Mouse (Mus musculus): ENCODE results near the gene Syce1l.

Gene Syce1l

DNA sequence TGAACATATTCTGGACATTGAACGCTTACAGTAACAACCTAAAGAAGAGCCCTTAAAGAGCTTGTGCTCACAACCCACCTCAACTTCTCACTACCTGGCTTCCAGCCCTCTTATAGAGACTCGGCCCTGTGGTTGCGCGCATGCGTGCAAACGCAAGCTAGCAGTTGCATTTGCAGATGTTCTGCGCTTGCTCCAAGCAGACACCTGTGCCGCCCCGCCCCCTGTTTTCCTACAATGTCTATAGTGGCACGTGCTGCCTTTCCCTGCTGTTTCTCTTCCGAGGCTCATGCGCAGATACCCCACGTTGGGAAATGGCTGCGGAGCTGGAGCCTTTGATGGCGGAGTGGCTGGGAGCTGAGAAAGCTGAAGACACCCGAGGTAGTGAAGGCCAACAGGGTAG is at the start of gene Syce1l:
Syce1l (plus strand) TSS at position 288 of the 400 bp plus-strand sequence.
- no peak for DNase-seq (ENCODE audit: low spot score in 2 of 2)

- no peak for DNase-seq (ENCODE audit: low spot score in 2 of 2)
Observed at GRCm38 (mm10) chr8:113598401-113598800, 44.6 kb upstream of the Syce1l start.

DNA sequence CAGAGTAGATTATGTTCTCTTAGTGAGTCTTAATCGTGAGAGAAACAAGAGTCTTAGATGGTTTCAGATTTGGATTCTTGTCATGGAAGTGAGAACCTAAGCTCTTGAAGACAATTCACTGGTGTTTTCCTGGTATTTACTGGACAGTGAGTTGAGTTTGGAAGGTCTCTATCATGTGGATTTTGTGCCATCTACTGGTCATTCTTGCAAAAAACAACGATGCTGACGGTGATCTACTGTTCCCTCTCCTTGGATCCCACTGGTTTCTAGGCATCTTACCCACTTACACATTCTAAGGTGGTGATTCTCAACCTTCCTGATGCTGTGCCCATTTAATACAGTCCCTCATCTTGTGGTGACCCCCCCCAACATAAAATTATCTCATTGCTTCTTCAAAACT is 10.4 kb upstream of the Syce1l start:
- DNase-seq (ENCODE audit: low spot score in 2 of 2), result no peak

DNA sequence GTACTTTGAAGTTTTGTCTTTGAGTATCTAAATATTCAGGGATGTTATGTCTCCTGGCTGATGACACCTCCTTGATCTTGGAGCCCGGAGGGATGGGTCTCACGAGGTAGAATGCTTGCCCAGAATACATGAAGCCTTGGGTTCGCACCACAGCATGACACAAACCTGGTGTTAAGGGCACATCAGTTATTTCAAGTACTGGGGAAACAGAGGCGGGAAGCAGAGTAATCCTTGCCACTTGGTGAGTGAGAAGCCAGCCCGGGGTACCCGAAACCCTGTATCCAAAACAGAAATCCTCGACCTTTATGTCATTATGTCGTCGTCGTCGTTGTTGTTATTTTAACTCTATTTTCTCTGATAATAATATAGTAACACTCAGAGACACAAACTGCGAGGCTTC is 8.9 kb upstream of the Syce1l start:
- DNase-seq (ENCODE audit: low spot score in 2 of 2), result no peak

GRCm38 (mm10) chr8:113634670-113635591 is 8.1 kb upstream of the Syce1l start, which contains the start of gene Mon1b:
Gene Mon1b (plus strand): TSS chr8:113635587.
- DNase-seq (ENCODE audit: low spot score in 2 of 2), result peak; percentile 95 to 96

GRCm38 (mm10) chr8:113635592-113636279 is 7.3 kb upstream of the Syce1l start:
- peak in 1 of 2 experiments; percentile 91 for DNase-seq (ENCODE audit: low spot score in 2 of 2)

GRCm38 (mm10) chr8:113636280-113636628 is 6.8 kb upstream of the Syce1l start:
- no peak for DNase-seq (ENCODE audit: low spot score in 2 of 2)

- no peak for DNase-seq (ENCODE audit: low spot score in 2 of 2)
Observed at GRCm38 (mm10) chr8:113640357-113640756, 2.7 kb upstream of the Syce1l start.

GRCm38 (mm10) chr8:113643479-113644210 is 632 bp downstream of the Syce1l start:
- DNase-seq (ENCODE audit: low spot score in 2 of 2), result no peak

- DNase-seq (ENCODE audit: low spot score in 2 of 2), result no peak
Observed at GRCm38 (mm10) chr8:113645220-113645619, 2.2 kb downstream of the Syce1l start.

- no peak for DNase-seq (ENCODE audit: low spot score in 2 of 2)
Observed at GRCm38 (mm10) chr8:113652450-113652849, 9.4 kb downstream of the Syce1l start.

GRCm38 (mm10) chr8:113653151-113653550 is 10.1 kb downstream of the Syce1l start:
- no peak for DNase-seq (ENCODE audit: low spot score in 2 of 2)

DNA sequence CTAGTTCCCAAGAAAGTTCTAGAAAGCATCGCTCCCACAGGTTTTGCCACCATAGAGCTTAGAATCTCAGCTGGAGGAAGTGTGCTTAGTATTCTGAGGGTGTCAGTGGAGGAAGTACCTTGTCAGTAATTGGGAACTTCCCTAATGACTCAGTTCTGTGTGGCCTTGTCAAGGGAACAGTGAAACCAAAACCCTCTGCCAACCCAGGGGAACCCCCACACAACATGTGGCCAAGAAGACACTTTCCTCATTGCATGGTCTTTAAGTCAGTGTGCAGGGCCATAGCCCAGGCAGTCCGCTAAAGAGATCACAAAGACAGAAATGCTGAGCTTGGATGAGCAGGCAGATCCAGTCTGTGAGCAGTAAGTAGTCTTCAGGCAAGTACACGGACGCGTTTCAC is 13.1 kb downstream of the Syce1l start:
- no peak for DNase-seq (ENCODE audit: low spot score in 2 of 2)

- peak in 1 of 2 experiments; percentile 49 for DNase-seq (ENCODE audit: low spot score in 2 of 2)
Observed at GRCm38 (mm10) chr8:113656681-113657298, 13.8 kb downstream of the Syce1l start.

- peak in 1 of 2 experiments; percentile 33 for DNase-seq (ENCODE audit: low spot score in 2 of 2)
Observed at GRCm38 (mm10) chr8:113660128-113660527, 17.1 kb downstream of the Syce1l start.

DNA sequence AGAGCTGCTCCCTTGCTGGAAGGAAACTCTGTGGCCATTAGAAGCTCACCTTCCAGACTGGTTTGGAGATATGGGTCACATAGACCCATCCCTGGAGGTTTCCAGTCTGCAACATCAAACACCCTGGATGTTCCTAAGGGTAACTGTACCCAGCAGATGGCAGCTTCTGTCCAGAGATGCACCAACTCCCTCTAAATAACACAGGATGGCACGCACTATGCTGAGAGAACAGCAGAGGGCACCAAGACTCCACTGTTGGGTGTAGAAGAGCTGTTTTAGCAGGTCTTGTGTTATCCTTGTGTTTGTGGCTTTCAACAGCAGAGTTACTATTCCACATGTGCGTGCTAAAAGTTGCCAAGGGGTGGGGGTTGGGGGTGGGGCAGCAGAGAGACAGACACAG is 21.5 kb downstream of the Syce1l start:
- DNase-seq (ENCODE audit: low spot score in 2 of 2), result peak; percentile 59 to 83

GRCm38 (mm10) chr8:113665036-113665435 is 22.0 kb downstream of the Syce1l start:
- no peak for DNase-seq (ENCODE audit: low spot score in 2 of 2)

- DNase-seq (ENCODE audit: low spot score in 2 of 2), result no peak
Observed at GRCm38 (mm10) chr8:113665951-113666350, 22.9 kb downstream of the Syce1l start.

GRCm38 (mm10) chr8:113666714-113667432 is 23.9 kb downstream of the Syce1l start:
- DNase-seq (ENCODE audit: low spot score in 2 of 2), result no peak

- DNase-seq (ENCODE audit: low spot score in 2 of 2), result no peak
Observed at GRCm38 (mm10) chr8:113669924-113670323, 26.9 kb downstream of the Syce1l start.
